Mouse (Mus musculus): ENCODE measurements around the gene Olfr1102. TPM values are rescaled to one million over a fixed set of nuclear protein-coding genes. Genes with fewer than 3 reads are reported as not detected.

Olfr1102 gene
- polyA plus RNA-seq (2014; fragmentation: Nextera tagmentation; extraction: Ambion mirVana) = not detected in 2 replicates

- Histone ChIP-seq H3K4me1 (replicated peaks; ENCODE audit: control insufficient read depth, insufficient read depth, low read length) (no peaks in the 10 kb centered on the region), H3K9ac (ENCODE audit: low read depth, low read length) (no peak within 1 kb of the TSS), H3K4me2 (no peak within 1 kb of the TSS), H3K27me3 (replicated peaks; ENCODE audit: control insufficient read depth, insufficient read depth, low read length) (no peaks in the 10 kb centered on the region), H3K27ac (ENCODE audit: low read depth, low read length) (no peak within 1 kb of the TSS), H3K9me3 (ENCODE audit: control insufficient read depth, low read length) (no peaks in the 10 kb centered on the region), H3K36me3 (ENCODE audit: control insufficient read depth, insufficient read depth, low read length) (no peaks in the 10 kb centered on the region), H3K4me3 (ENCODE audit: low read depth, low read length) (no peak within 1 kb of the TSS)
- no peak for ATAC-seq (replicated peaks; ENCODE audit: low FRiP score)
- DNase-seq (ENCODE audit: low spot score) = no peak
Observed at GRCm38 (mm10) chr2:86998098-86998497, at the start of gene Olfr1102. TSS of gene Olfr1102 (plus strand) at chr2:86998398.

- H3K4me1 ChIP-seq (replicated peaks; ENCODE audit: control insufficient read depth, insufficient read depth, low read length) = no peaks in the 10 kb centered on the region
- H3K4me3 ChIP-seq (ENCODE audit: low read depth, low read length) = no peak within 1 kb of the TSS
- no peaks in the 10 kb centered on the region for H3K36me3 ChIP-seq (ENCODE audit: control insufficient read depth, insufficient read depth, low read length)
- no peak within 1 kb of the TSS for H3K4me2 ChIP-seq
- whole genome bisulfite sequencing = 75% methylated on average over 1 of the region's 1 CpGs
- ATAC-seq (replicated peaks; ENCODE audit: low FRiP score) (no peak), DNase-seq (ENCODE audit: low spot score) (no peak)
- H3K27me3 ChIP-seq (replicated peaks; ENCODE audit: control insufficient read depth, insufficient read depth, low read length) = no peaks in the 10 kb centered on the region
- H3K9ac ChIP-seq (ENCODE audit: low read depth, low read length) = no peak within 1 kb of the TSS
- H3K27ac ChIP-seq (ENCODE audit: low read depth, low read length) = no peak within 1 kb of the TSS
- H3K9me3 ChIP-seq (ENCODE audit: control insufficient read depth, low read length) = no peaks in the 10 kb centered on the region
Observed at GRCm38 (mm10) chr2:86960593-86960992, 37.6 kb upstream of the Olfr1102 start, which contains the start of gene Olfr1099. TSS of gene Olfr1099 (minus strand) at chr2:86960693.

DNA sequence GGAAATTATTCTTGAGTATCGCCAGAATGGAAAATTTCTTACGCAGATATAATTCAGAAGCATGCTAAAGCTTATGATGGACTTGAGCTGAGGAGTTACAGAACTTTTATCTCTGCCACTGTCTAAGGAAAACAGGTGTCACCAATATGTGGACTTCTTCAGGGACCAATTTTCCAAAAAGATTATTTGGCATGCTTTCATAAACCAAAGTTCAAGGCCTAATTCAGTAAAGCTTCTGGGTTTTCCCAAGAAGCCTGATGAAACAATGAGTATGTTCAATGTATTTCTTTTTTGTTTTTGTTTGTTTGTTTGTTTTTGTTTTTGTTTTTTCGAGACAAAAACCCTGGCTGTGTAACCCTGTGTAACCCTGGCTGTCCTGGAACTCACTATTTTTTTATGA, 18.3 kb upstream of the Olfr1102 start, which contains the start of gene Olfr1100:
Gene Olfr1100 (minus strand): TSS at position 101 of the 400 bp plus-strand sequence.
- H3K9me3 ChIP-seq (ENCODE audit: control insufficient read depth, low read length) = no peaks in the 10 kb centered on the region
- DNase-seq (ENCODE audit: low spot score) (no peak), ATAC-seq (replicated peaks; ENCODE audit: low FRiP score) (no peak)
- H3K4me2 ChIP-seq = no peak within 1 kb of the TSS
- no peak within 1 kb of the TSS for H3K4me3 ChIP-seq (ENCODE audit: low read depth, low read length)
- H3K4me1 ChIP-seq (replicated peaks; ENCODE audit: control insufficient read depth, insufficient read depth, low read length) = no peaks in the 10 kb centered on the region
- no peak within 1 kb of the TSS for H3K9ac ChIP-seq (ENCODE audit: low read depth, low read length)
- no peak within 1 kb of the TSS for H3K27ac ChIP-seq (ENCODE audit: low read depth, low read length)
- WGBS = 78% methylated on average over 3 of the region's 3 CpGs
- no peaks in the 10 kb centered on the region for H3K27me3 ChIP-seq (replicated peaks; ENCODE audit: control insufficient read depth, insufficient read depth, low read length)
- H3K36me3 ChIP-seq (ENCODE audit: control insufficient read depth, insufficient read depth, low read length) = no peaks in the 10 kb centered on the region

GRCm38 (mm10) chr2:86991121-86991520, 7.1 kb upstream of the Olfr1102 start, which contains the start of gene Olfr1101:
TSS of gene Olfr1101 (minus strand) at chr2:86991221.
- Histone ChIP-seq H3K4me1 (replicated peaks; ENCODE audit: control insufficient read depth, insufficient read depth, low read length) (no peaks in the 10 kb centered on the region), H3K9ac (ENCODE audit: low read depth, low read length) (no peak within 1 kb of the TSS), H3K27me3 (replicated peaks; ENCODE audit: control insufficient read depth, insufficient read depth, low read length) (no peaks in the 10 kb centered on the region), H3K27ac (ENCODE audit: low read depth, low read length) (no peak within 1 kb of the TSS), H3K36me3 (ENCODE audit: control insufficient read depth, insufficient read depth, low read length) (no peaks in the 10 kb centered on the region), H3K4me3 (ENCODE audit: low read depth, low read length) (no peak within 1 kb of the TSS), H3K9me3 (ENCODE audit: control insufficient read depth, low read length) (no peaks in the 10 kb centered on the region), H3K4me2 (no peak within 1 kb of the TSS)
- 73% methylated on average over 3 of the region's 3 CpGs for WGBS
- no peak for DNase-seq (ENCODE audit: low spot score)
- no peak for ATAC-seq (replicated peaks; ENCODE audit: low FRiP score)

GRCm38 (mm10) chr2:87026980-87027379, 28.8 kb downstream of the Olfr1102 start, which contains the start of gene Olfr1104:
TSS of gene Olfr1104 (minus strand) at chr2:87027080.
- DNase-seq (ENCODE audit: low spot score) = no peak
- Histone ChIP-seq H3K36me3 (ENCODE audit: control insufficient read depth, insufficient read depth, low read length) (no peaks in the 10 kb centered on the region), H3K4me3 (ENCODE audit: low read depth, low read length) (no peak within 1 kb of the TSS), H3K27ac (ENCODE audit: low read depth, low read length) (no peak within 1 kb of the TSS), H3K4me2 (no peak within 1 kb of the TSS), H3K9me3 (ENCODE audit: control insufficient read depth, low read length) (no peaks in the 10 kb centered on the region), H3K9ac (ENCODE audit: low read depth, low read length) (no peak within 1 kb of the TSS), H3K27me3 (replicated peaks; ENCODE audit: control insufficient read depth, insufficient read depth, low read length) (no peaks in the 10 kb centered on the region), H3K4me1 (replicated peaks; ENCODE audit: control insufficient read depth, insufficient read depth, low read length) (no peaks in the 10 kb centered on the region)
- WGBS = 74% methylated on average over 1 of the region's 1 CpGs
- ATAC-seq (replicated peaks; ENCODE audit: low FRiP score) = no peak

- H3K4me3 ChIP-seq (ENCODE audit: low read depth, low read length) = no peak within 1 kb of the TSS
- H3K9me3 ChIP-seq (ENCODE audit: control insufficient read depth, low read length) = no peaks in the 10 kb centered on the region
- no peaks in the 10 kb centered on the region for H3K27me3 ChIP-seq (replicated peaks; ENCODE audit: control insufficient read depth, insufficient read depth, low read length)
- H3K9ac ChIP-seq (ENCODE audit: low read depth, low read length) = no peak within 1 kb of the TSS
- no peaks in the 10 kb centered on the region for H3K36me3 ChIP-seq (ENCODE audit: control insufficient read depth, insufficient read depth, low read length)
- H3K4me1 ChIP-seq (replicated peaks; ENCODE audit: control insufficient read depth, insufficient read depth, low read length) = no peaks in the 10 kb centered on the region
- DNase-seq (ENCODE audit: low spot score) (no peak), ATAC-seq (replicated peaks; ENCODE audit: low FRiP score) (no peak)
- H3K4me2 ChIP-seq = no peak within 1 kb of the TSS
- H3K27ac ChIP-seq (ENCODE audit: low read depth, low read length) = no peak within 1 kb of the TSS
Observed at GRCm38 (mm10) chr2:87036431-87036830, 38.2 kb downstream of the Olfr1102 start, which contains the start of gene Olfr1105. TSS of gene Olfr1105 (minus strand) at chr2:87036531.

GRCm38 (mm10) chr2:87052173-87052572, 54.0 kb downstream of the Olfr1102 start, which contains the start of gene Olfr1106:
TSS of gene Olfr1106 (minus strand) at chr2:87052273.
- no peak within 1 kb of the TSS for H3K27ac ChIP-seq (ENCODE audit: low read depth, low read length)
- no peak within 1 kb of the TSS for H3K4me3 ChIP-seq (ENCODE audit: low read depth, low read length)
- H3K4me2 ChIP-seq = no peak within 1 kb of the TSS
- no peaks in the 10 kb centered on the region for H3K36me3 ChIP-seq (ENCODE audit: control insufficient read depth, insufficient read depth, low read length)
- ATAC-seq (replicated peaks; ENCODE audit: low FRiP score) (no peak), DNase-seq (ENCODE audit: low spot score) (no peak)
- H3K9me3 ChIP-seq (ENCODE audit: control insufficient read depth, low read length) = no peaks in the 10 kb centered on the region
- no peak within 1 kb of the TSS for H3K9ac ChIP-seq (ENCODE audit: low read depth, low read length)
- 73% methylated on average over 1 of the region's 1 CpGs for WGBS
- no peaks in the 10 kb centered on the region for H3K27me3 ChIP-seq (replicated peaks; ENCODE audit: control insufficient read depth, insufficient read depth, low read length)
- no peaks in the 10 kb centered on the region for H3K4me1 ChIP-seq (replicated peaks; ENCODE audit: control insufficient read depth, insufficient read depth, low read length)

Other genes with a start within 250 kb of the Olfr1102 start
- gene Olfr1090, start 239.4 kb upstream of the Olfr1102 start, polyA plus RNA-seq (2014; fragmentation: Nextera tagmentation; extraction: Ambion mirVana) = not detected in 2 replicates
- gene Olfr1093, start 215.9 kb upstream of the Olfr1102 start, polyA plus RNA-seq (2014; fragmentation: Nextera tagmentation; extraction: Ambion mirVana) = not detected in 2 replicates
- gene Olfr141, start 188.4 kb upstream of the Olfr1102 start, polyA plus RNA-seq (2014; fragmentation: Nextera tagmentation; extraction: Ambion mirVana) = not detected in 2 replicates
- not detected in 2 replicates for gene Olfr1094, start 173.7 kb upstream of the Olfr1102 start, polyA plus RNA-seq (2014; fragmentation: Nextera tagmentation; extraction: Ambion mirVana)
- not detected in 2 replicates for gene Olfr1095, start 146.7 kb upstream of the Olfr1102 start, polyA plus RNA-seq (2014; fragmentation: Nextera tagmentation; extraction: Ambion mirVana)
- not detected in 2 replicates for gene Gm13723, start 123.6 kb upstream of the Olfr1102 start, polyA plus RNA-seq (2014; fragmentation: Nextera tagmentation; extraction: Ambion mirVana)
- gene Olfr1097, start 106.2 kb upstream of the Olfr1102 start, polyA plus RNA-seq (2014; fragmentation: Nextera tagmentation; extraction: Ambion mirVana) = not detected in 2 replicates
- not detected in 2 replicates for gene Olfr1098, start 73.9 kb upstream of the Olfr1102 start, polyA plus RNA-seq (2014; fragmentation: Nextera tagmentation; extraction: Ambion mirVana)
- gene Olfr1099, start 37.7 kb upstream of the Olfr1102 start, polyA plus RNA-seq (2014; fragmentation: Nextera tagmentation; extraction: Ambion mirVana) = not detected in 2 replicates
- not detected in 2 replicates for gene Olfr1100, start 18.4 kb upstream of the Olfr1102 start, polyA plus RNA-seq (2014; fragmentation: Nextera tagmentation; extraction: Ambion mirVana)
- gene Olfr1101, start 7.2 kb upstream of the Olfr1102 start, polyA plus RNA-seq (2014; fragmentation: Nextera tagmentation; extraction: Ambion mirVana) = not detected in 2 replicates
- gene Olfr1104, start 28.7 kb downstream of the Olfr1102 start, polyA plus RNA-seq (2014; fragmentation: Nextera tagmentation; extraction: Ambion mirVana) = not detected in 2 replicates
- gene Olfr1105, start 38.1 kb downstream of the Olfr1102 start, polyA plus RNA-seq (2014; fragmentation: Nextera tagmentation; extraction: Ambion mirVana) = not detected in 2 replicates
- not detected in 2 replicates for gene Olfr1106, start 53.9 kb downstream of the Olfr1102 start, polyA plus RNA-seq (2014; fragmentation: Nextera tagmentation; extraction: Ambion mirVana)
- not detected in 2 replicates for gene Olfr1107, start 77.4 kb downstream of the Olfr1102 start, polyA plus RNA-seq (2014; fragmentation: Nextera tagmentation; extraction: Ambion mirVana)
- not detected in 2 replicates for gene Olfr1109, start 97.6 kb downstream of the Olfr1102 start, polyA plus RNA-seq (2014; fragmentation: Nextera tagmentation; extraction: Ambion mirVana)
- not detected in 2 replicates for gene Olfr259, start 116.2 kb downstream of the Olfr1102 start, polyA plus RNA-seq (2014; fragmentation: Nextera tagmentation; extraction: Ambion mirVana)
- gene Olfr1110, start 141.9 kb downstream of the Olfr1102 start, polyA plus RNA-seq (2014; fragmentation: Nextera tagmentation; extraction: Ambion mirVana) = not detected in 2 replicates
- gene Olfr1111, start 154.2 kb downstream of the Olfr1102 start, polyA plus RNA-seq (2014; fragmentation: Nextera tagmentation; extraction: Ambion mirVana) = not detected in 2 replicates
- not detected in 2 replicates for gene Olfr1112, start 189.4 kb downstream of the Olfr1102 start, polyA plus RNA-seq (2014; fragmentation: Nextera tagmentation; extraction: Ambion mirVana)
- gene Olfr1113, start 210.6 kb downstream of the Olfr1102 start, polyA plus RNA-seq (2014; fragmentation: Nextera tagmentation; extraction: Ambion mirVana) = not detected in 2 replicates
- not detected in 2 replicates for gene Olfr1115, start 249.6 kb downstream of the Olfr1102 start, polyA plus RNA-seq (2014; fragmentation: Nextera tagmentation; extraction: Ambion mirVana)